Mouse (Mus musculus) CH12.LX (cell line): ENCODE measurements around the gene Ccdc85b. TPM values are rescaled to one million over a fixed set of nuclear protein-coding genes. Genes with fewer than 3 reads are reported as not detected.

Experiments used
- DNase-seq: peaks from one replicate; pipeline ENCODE4 v3.0.0-alpha.2; 2013; ENCODE audit errors: extremely low read depth
- H3K27ac ChIP-seq: 2 replicates; pipeline ENCODE4 v1.5.1; 2012; ENCODE audit warnings: low read depth, mild to moderate bottlenecking, control low read depth, moderate library complexity; ENCODE audit not compliant: insufficient read depth
- H3K27me3 ChIP-seq: replicated peaks from 2 replicates; pipeline ENCODE3; 2012; ENCODE audit warnings: inconsistent platforms
- H3K36me3 ChIP-seq, 2 experiments: replicated peaks in 1 of 2; 2 replicates each; pipeline versions ENCODE3 to v1.6.1; 2012; ENCODE audit warnings: inconsistent platforms in 1 of 2, low read length in 1 of 2, mild to moderate bottlenecking in 1 of 2, mixed read lengths in 1 of 2, moderate library complexity in 1 of 2; ENCODE audit not compliant: control insufficient read depth in 1 of 2, insufficient read depth in 1 of 2
- H3K4me1 ChIP-seq, 2 experiments: 2 replicates each; pipeline ENCODE4 v1.6.1; 2012; ENCODE audit warnings: inconsistent platforms in 1 of 2, moderate library complexity in 1 of 2; ENCODE audit not compliant: insufficient read depth in 2 of 2, control insufficient read depth in 1 of 2
- H3K4me2 ChIP-seq: 2 replicates; pipeline ENCODE4 v1.6.1; 2012; ENCODE audit warnings: low read depth, mild to moderate bottlenecking, control low read depth; ENCODE audit not compliant: poor library complexity, insufficient read depth, severe bottlenecking
- H3K4me3 ChIP-seq, 3 experiments: fragments of 150-350 bp in 1 of 3; sonication (generic) in 1 of 3; replicated peaks in 1 of 3; 2 replicates each; pipeline versions ENCODE3 to v1.5.1; 2011 to 2012; ENCODE audit warnings: low read depth in 2 of 3, low read length in 2 of 3, mild to moderate bottlenecking in 2 of 3, moderate library complexity in 2 of 3, control low read depth in 1 of 3, improper control_type of control experiment in 1 of 3, inconsistent platforms in 1 of 3, mixed read lengths in 1 of 3; ENCODE audit not compliant: poor library complexity in 1 of 3
- H3K79me2 ChIP-seq: replicated peaks from 2 replicates; pipeline ENCODE4 v1.6.1; 2012; ENCODE audit warnings: mild to moderate bottlenecking, moderate library complexity; ENCODE audit not compliant: control insufficient read depth, poor library complexity, insufficient read depth, severe bottlenecking; ENCODE audit errors: extremely low read depth
- H3K9ac ChIP-seq: 2 replicates; pipeline ENCODE4 v1.6.1; 2012; ENCODE audit warnings: low read depth, mild to moderate bottlenecking, control low read depth, moderate library complexity; ENCODE audit not compliant: insufficient read depth
- H3K9me3 ChIP-seq: replicated peaks from 2 replicates; pipeline ENCODE3; 2012; ENCODE audit warnings: low read length, inconsistent platforms, mixed read lengths
- BHLHE40 ChIP-seq: IDR thresholded peaks from 2 replicates; pipeline ENCODE4 v1.6.1; 2011; ENCODE audit warnings: mild to moderate bottlenecking, low read depth, low read length, improper control_type of control experiment
- CHD1 ChIP-seq: IDR thresholded peaks from 2 replicates; pipeline ENCODE4 v1.6.1; 2012; ENCODE audit warnings: low read depth, low read length, improper control_type of control experiment, inconsistent platforms
- CTCF ChIP-seq, 2 experiments: IDR thresholded peaks in 1 of 2; conservative IDR thresholded peaks in 1 of 2; 2 replicates each; pipeline ENCODE4 v1.5.1; 2011 to 2012; ENCODE audit warnings: low read depth in 2 of 2, low read length in 2 of 2, improper control_type of control experiment in 1 of 2, inconsistent platforms in 1 of 2, mild to moderate bottlenecking in 1 of 2, moderate library complexity in 1 of 2
- ELF1 ChIP-seq: IDR thresholded peaks from 2 replicates; pipeline ENCODE4 v1.6.1; 2014; ENCODE audit warnings: low read depth, mild to moderate bottlenecking, inconsistent platforms, low read length, improper control_type of control experiment
- EP300 ChIP-seq: IDR thresholded peaks from 2 replicates; pipeline ENCODE4 v1.6.1; 2011; ENCODE audit warnings: low read length, improper control_type of control experiment
- ETS1 ChIP-seq: conservative IDR thresholded peaks from 2 replicates; pipeline ENCODE4 v1.6.1; 2012; ENCODE audit warnings: low read depth, mild to moderate bottlenecking, inconsistent platforms, low read length, improper control_type of control experiment, moderate library complexity
- GABPA ChIP-seq: IDR thresholded peaks from 2 replicates; pipeline ENCODE4 v1.6.1; 2012; ENCODE audit warnings: low read depth, low read length, improper control_type of control experiment, inconsistent platforms; ENCODE audit not compliant: insufficient replicate concordance
- HCFC1 ChIP-seq: IDR thresholded peaks from 2 replicates; pipeline ENCODE4 v1.6.1; 2012; ENCODE audit warnings: low read depth, mild to moderate bottlenecking, inconsistent platforms, low read length, improper control_type of control experiment
- JUN ChIP-seq: IDR thresholded peaks from 2 replicates; pipeline ENCODE4 v1.6.1; 2011; ENCODE audit warnings: low read depth, mild to moderate bottlenecking, low read length, improper control_type of control experiment, moderate library complexity; ENCODE audit not compliant: insufficient read depth
- JUND ChIP-seq: conservative IDR thresholded peaks from 2 replicates; pipeline ENCODE4 v1.6.1; 2011; ENCODE audit warnings: low read depth, low read length, improper control_type of control experiment
- KAT2A ChIP-seq: IDR thresholded peaks from 2 replicates; pipeline ENCODE4 v1.6.1; 2012; ENCODE audit warnings: low read length, improper control_type of control experiment, inconsistent platforms; ENCODE audit not compliant: insufficient replicate concordance
- MAFK ChIP-seq: IDR thresholded peaks from 2 replicates; pipeline ENCODE4 v1.6.1; 2011; ENCODE audit warnings: low read length, improper control_type of control experiment; ENCODE audit not compliant: insufficient replicate concordance
- MAX ChIP-seq: IDR thresholded peaks from 2 replicates; pipeline ENCODE4 v1.6.1; 2011; ENCODE audit warnings: low read length, improper control_type of control experiment
- MAZ ChIP-seq: IDR thresholded peaks from 2 replicates; pipeline ENCODE4 v1.6.1; 2012; ENCODE audit warnings: low read depth, mild to moderate bottlenecking, inconsistent platforms, low read length, improper control_type of control experiment, moderate library complexity
- POLR2AphosphoS2 ChIP-seq: IDR thresholded peaks from 2 replicates; pipeline ENCODE4 v1.6.1; 2011; ENCODE audit warnings: low read depth, low read length, improper control_type of control experiment
- RAD21 ChIP-seq: IDR thresholded peaks from 2 replicates; pipeline ENCODE4 v1.6.1; 2011; ENCODE audit warnings: low read depth, mild to moderate bottlenecking, low read length, improper control_type of control experiment, moderate library complexity
- SIN3A ChIP-seq: IDR thresholded peaks from 2 replicates; pipeline ENCODE4 v1.6.1; 2012; ENCODE audit warnings: low read length, improper control_type of control experiment, inconsistent platforms
- SMC3 ChIP-seq: IDR thresholded peaks from 2 replicates; pipeline ENCODE4 v1.6.1; 2011; ENCODE audit warnings: low read depth, low read length, improper control_type of control experiment
- TCF12 ChIP-seq: IDR thresholded peaks from 2 replicates; pipeline ENCODE4 v1.6.1; 2014; ENCODE audit warnings: low read depth, mild to moderate bottlenecking, inconsistent platforms, low read length, improper control_type of control experiment
- USF1 ChIP-seq: IDR thresholded peaks from 2 replicates; pipeline ENCODE4 v1.6.1; 2014; ENCODE audit warnings: low read depth, mild to moderate bottlenecking, inconsistent platforms, low read length, improper control_type of control experiment
- ZC3H11A ChIP-seq: IDR thresholded peaks from 2 replicates; pipeline ENCODE4 v1.6.1; 2012; ENCODE audit warnings: low read depth, mild to moderate bottlenecking, inconsistent platforms, low read length, improper control_type of control experiment
- ZKSCAN1 ChIP-seq: IDR thresholded peaks from 2 replicates; pipeline ENCODE4 v1.6.1; 2012; ENCODE audit warnings: low read depth, inconsistent platforms, low read length, improper control_type of control experiment, borderline replicate concordance
- ZMIZ1 ChIP-seq: IDR thresholded peaks from 2 replicates; pipeline ENCODE4 v1.6.1; 2012; ENCODE audit warnings: low read depth, mild to moderate bottlenecking, inconsistent platforms, low read length, improper control_type of control experiment
- dilution Hi-C: fragments of 300-500 bp; cut with MboI; formaldehyde crosslinking; loops from 2 replicates; pipeline ENCODE4 v1.14.3; 2020; ENCODE audit warnings: low sequenced_read_pairs; ENCODE audit not compliant: extremely low pct_unique_long_range_greater_than_20kb, extremely low pct_ligation_motif_present
- in situ Hi-C: fragments of 300-500 bp; cut with MboI; formaldehyde crosslinking; loops from 3 replicates; pipeline ENCODE4 v1.14.3; 2019; ENCODE audit warnings: low sequenced_read_pairs, low pct_ligation_motif_present, low pct_unique_long_range_greater_than_20kb, mixed read lengths
- polyA plus RNA-seq: library from polyadenylated mRNA; unstranded; fragments of >175 nt; gene quantifications from 2 replicates; pipeline ENCODE4 v1.2.1, GENCODE M21; 2012; ENCODE audit warnings: low read depth; ENCODE audit not compliant: insufficient read length
- total RNA-seq, 2 experiments: library from RNA; depleted of rRNA; stranded (reverse); fragments of 300-350 nt in 1 of 2; fragments of >200 nt in 1 of 2; gene quantifications; 2 replicates each; pipeline ENCODE4 v1.2.3; 2012 to 2014

The Ccdc85b gene
- total and polyA plus RNA-seq, 3 experiments, result 2.1 to 4.2 (median 4.1) TPM

DNA sequence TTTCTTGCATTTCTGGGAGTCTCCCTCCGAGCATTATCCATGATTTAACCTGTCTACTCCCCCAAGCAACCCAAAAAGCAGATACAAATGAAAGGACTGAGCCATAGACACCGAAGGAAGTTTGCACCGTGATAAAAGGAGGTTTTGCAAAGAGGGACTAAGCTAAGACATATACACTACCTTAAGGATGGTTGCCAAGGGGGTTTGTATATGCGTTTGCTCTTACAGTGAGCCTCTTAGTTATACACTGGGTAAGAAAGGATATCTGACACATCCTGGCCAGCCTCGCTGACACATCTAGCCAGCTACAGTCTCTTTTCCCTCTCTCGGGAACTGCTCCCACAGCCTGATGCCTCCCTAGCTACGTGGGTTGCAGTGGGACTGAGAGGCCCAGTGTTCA lies 23.7 kb downstream of the Ccdc85b start:
- in situ Hi-C loops (no loop called here), dilution Hi-C loops (no loop called here)
- Histone ChIP-seq H3K9me3 (no peaks in the 10 kb centered on the region), H3K27me3 (peaks cover 23% of the 10 kb centered on the region), H3K79me2 (no peaks in the 10 kb centered on the region), H3K4me1 (peaks cover 16 to 38% of the 10 kb centered on the region in 2 experiments), H3K27ac (no peak overlapping the region), H3K4me2 (no peak overlapping the region), H3K4me3 (no peak overlapping the region), H3K36me3 (peaks cover 0 to 1% of the 10 kb centered on the region in 2 experiments), H3K9ac (no peak overlapping the region)
- no peak for TF ChIP-seq KAT2A
- no peak for TF ChIP-seq HCFC1
- no peak for TF ChIP-seq MAZ
- TF ChIP-seq ELF1, result no peak
- no peak for TF ChIP-seq MAX
- TF ChIP-seq POLR2AphosphoS2, result no peak
- TF ChIP-seq JUN, result no peak
- no peak for TF ChIP-seq USF1
- TF ChIP-seq SIN3A, result no peak
- no peak for TF ChIP-seq GABPA
- TF ChIP-seq ETS1, result no peak
- TF ChIP-seq EP300, result no peak
- no peak for TF ChIP-seq SMC3
- TF ChIP-seq CHD1, result no peak
- no peak for TF ChIP-seq ZMIZ1
- TF ChIP-seq ZKSCAN1, result no peak
- no peak for TF ChIP-seq CTCF (conservative IDR thresholded peaks at IDR 0.05 in 1 of 2, IDR thresholded peaks at IDR 0.05 in 1 of 2; ENCODE audit: low read depth in 2 of 2, low read length in 2 of 2)
- TF ChIP-seq MAFK, result no peak
- no peak for TF ChIP-seq JUND
- no peak for TF ChIP-seq TCF12
- DNase-seq, result no peak

DNA sequence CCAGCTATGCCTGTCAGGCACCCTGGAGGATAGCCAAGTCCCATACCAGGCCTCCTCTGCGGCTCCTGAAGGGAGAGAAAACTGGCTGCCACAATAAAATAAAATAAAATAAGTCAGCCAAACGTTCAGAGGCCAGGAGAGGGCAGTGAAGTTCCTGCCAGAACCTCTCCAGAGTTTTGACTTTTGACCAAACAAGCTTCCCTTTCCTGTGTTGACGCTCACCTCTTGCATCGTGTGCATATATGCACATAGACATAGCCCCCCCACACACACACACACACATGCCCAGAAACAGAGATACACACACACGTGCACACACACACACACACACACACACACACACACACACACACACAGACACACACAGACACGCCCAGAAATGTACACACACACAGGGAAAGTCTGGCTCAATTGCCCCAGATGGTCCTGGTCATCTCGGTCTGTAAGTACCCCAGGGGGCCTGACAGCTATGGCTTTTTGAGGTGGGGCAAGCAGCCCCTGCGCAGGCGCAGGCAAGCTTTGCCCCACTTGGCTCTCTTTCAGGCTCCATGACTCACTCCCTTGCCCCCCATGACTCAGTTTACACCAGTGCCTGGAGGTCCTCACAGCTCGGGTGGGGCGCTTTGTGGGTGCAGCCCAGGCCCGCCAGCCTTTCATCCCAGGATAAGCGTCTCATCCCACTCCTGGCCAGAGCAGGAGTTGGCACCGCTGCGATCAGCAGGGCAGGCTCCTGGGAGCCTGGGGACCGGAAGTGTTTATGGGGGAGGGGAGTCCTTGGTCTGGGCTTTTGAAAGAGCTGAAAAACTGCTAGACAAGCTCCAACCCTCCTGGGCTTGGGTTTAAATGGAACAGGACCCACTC lies 24.5 kb downstream of the Ccdc85b start:
- Histone ChIP-seq H3K4me2 (no peak overlapping the region), H3K9me3 (no peaks in the 10 kb centered on the region), H3K4me1 (peaks cover 16 to 38% of the 10 kb centered on the region in 2 experiments), H3K9ac (no peak overlapping the region), H3K36me3 (peaks cover 0 to 2% of the 10 kb centered on the region in 2 experiments), H3K27me3 (peaks cover 23% of the 10 kb centered on the region), H3K79me2 (no peaks in the 10 kb centered on the region), H3K4me3 (no peak overlapping the region), H3K27ac (no peak overlapping the region)
- in situ Hi-C loops, result no loop called here
- no peak for DNase-seq
- TF ChIP-seq RAD21, result peak; percentile 33
- TF ChIP-seq ZC3H11A, result no peak
- TF ChIP-seq ELF1, result peak; percentile 21; the same call in 1 of the 2 replicates
- TF ChIP-seq CTCF (conservative IDR thresholded peaks at IDR 0.05 in 1 of 2, IDR thresholded peaks at IDR 0.05 in 1 of 2; ENCODE audit: low read depth in 2 of 2, low read length in 2 of 2), result peak in 1 of 2 experiments; percentile 51; a peak in 2 of 4 replicates
- TF ChIP-seq BHLHE40, result 0 out of 2 replicates have a peak, but pooled peaks have one; percentile 23
- dilution Hi-C loops, result no loop called here
